In genomic region chr15:94244336-94244735, GRCm38 (mm10) we compare ENCODE assay signal across 21 mouse cellular contexts.
DNase-seq lines count a peak whose midpoint lies in the region; ATAC-seq and TF ChIP-seq lines count a peak whose summit lies in the region.
"Had no signal": no experiment of that assay in that cellular context is flagged by ENCODE, and none has a peak within 500 bp of the region (broad histone marks: within the 10 kb centered on the region; RNA-seq: fewer than 3 reads in every experiment).

No protein-coding gene starts in this region.

- H3K4me1 ChIP-seq in heart, embryonic 10.5 days = peaks cover 19% of the 10 kb centered on the region
- H3K4me1 ChIP-seq in heart, embryonic 12.5 days (replicated peaks) = peaks cover 23% of the 10 kb centered on the region
- no peaks in the 10 kb centered on the region for H3K4me1 ChIP-seq in forebrain, postnatal 0 days (ENCODE audit: insufficient read depth)

- no peak overlapping the region for H3K9ac ChIP-seq in heart, embryonic 12.5 days
- no peak overlapping the region for H3K9ac ChIP-seq in forebrain, postnatal 0 days

- H3K4me2 ChIP-seq in heart, embryonic 12.5 days = no peak overlapping the region
- H3K4me2 ChIP-seq in forebrain, postnatal 0 days (ENCODE audit: low read depth) = no peak overlapping the region

- no peak overlapping the region for H3K4me3 ChIP-seq in heart, embryonic 10.5 days
- H3K4me3 ChIP-seq in heart, embryonic 12.5 days = no peak overlapping the region
- no peak overlapping the region for H3K4me3 ChIP-seq in forebrain, postnatal 0 days (ENCODE audit: low read depth, low read length)

- H3K36me3 ChIP-seq in heart, embryonic 10.5 days = no peaks in the 10 kb centered on the region
- no peaks in the 10 kb centered on the region for H3K36me3 ChIP-seq in heart, embryonic 12.5 days
- H3K36me3 ChIP-seq in forebrain, postnatal 0 days (ENCODE audit: insufficient read depth) = no peaks in the 10 kb centered on the region
- H3K36me3 ChIP-seq: G1E had no signal

- H3K9me3 ChIP-seq in heart, embryonic 10.5 days = no peaks in the 10 kb centered on the region
- no peaks in the 10 kb centered on the region for H3K9me3 ChIP-seq in heart, embryonic 12.5 days (replicated peaks)
- H3K9me3 ChIP-seq in forebrain, postnatal 0 days (ENCODE audit: low read length) = no peaks in the 10 kb centered on the region

- peak overlapping the region; percentile 3; the same call in 1 of the 2 replicates for H3K27ac ChIP-seq in heart, embryonic 10.5 days
- no peak overlapping the region for H3K27ac ChIP-seq in heart, embryonic 12.5 days (ENCODE audit: poor library complexity, severe bottlenecking)
- H3K27ac ChIP-seq in forebrain, postnatal 0 days (ENCODE audit: low read depth, low read length) = no peak overlapping the region

- TF ChIP-seq CTCF in forebrain, postnatal 0 days (IDR thresholded peaks at IDR 0.05; ENCODE audit: low read depth) = no peak

- H3K27me3 ChIP-seq in heart, embryonic 10.5 days (ENCODE audit: insufficient read depth, poor library complexity, severe bottlenecking) = no peaks in the 10 kb centered on the region
- no peaks in the 10 kb centered on the region for H3K27me3 ChIP-seq in heart, embryonic 12.5 days (replicated peaks)
- H3K27me3 ChIP-seq in forebrain, postnatal 0 days (ENCODE audit: insufficient read depth, low read length) = no peaks in the 10 kb centered on the region
- H3K27me3 ChIP-seq: CH12.LX, Patski had no signal

- no peak for ATAC-seq in heart, embryonic 12.5 days (ENCODE audit: insufficient number of reproducible peaks, low FRiP score)
- no peak for ATAC-seq in forebrain, postnatal 0 days
- ATAC-seq: activated CD4-positive, CD25-positive, alpha-beta regulatory T cell, adult 4 months; CD4-positive, CD25-positive, alpha-beta regulatory T cell, adult 4 months; Patski had no signal

- DNase-seq in heart, embryonic 10.5 days (ENCODE audit: low spot score) = no peak
- DNase-seq in retina, postnatal 1 day = peak; percentile 68
- DNase-seq in retina, embryonic 14.5 days (ENCODE audit: low spot score) = no peak
- DNase-seq in retina, postnatal 7 days (ENCODE audit: low read depth, low spot score) = peak; percentile 57
- no peak for DNase-seq in forebrain, postnatal 0 days
- DNase-seq: adrenal gland, adult 2 months; adrenal gland, adult 8-10 months; adrenal gland, postnatal 10 days; adrenal gland, postnatal 14 days; adrenal gland, postnatal 25 days; adrenal gland, postnatal 36 days; B cell, adult 2 months; cerebellum, adult 11 months; cerebellum, adult 11-12 months; cerebellum, adult 18-20 months had no signal

- WGBS in heart, embryonic 10.5 days = 49% methylated on average over 2 of the region's 2 CpGs
- 60% methylated on average over 2 of the region's 2 CpGs for WGBS in heart, embryonic 12.5 days
- WGBS in forebrain, postnatal 0 days = 83% methylated on average over 2 of the region's 2 CpGs

Comparison
In these comparisons a context has a peak if more than half of its experiments do, and no peak if none do; other contexts are left out.
1. DNase-seq: peak in retina, postnatal 1 day (single experiment) and retina, postnatal 7 days (single experiment); none in heart, embryonic 10.5 days (single experiment), retina, embryonic 14.5 days (single experiment) and forebrain, postnatal 0 days (single experiment).